Mouse (Mus musculus): ENCODE data around the gene Kif13a.

The Kif13a gene

GRCm38 (mm10) chr13:46727038-46727836, 202.4 kb downstream of the Kif13a start:
- peak; percentile 41 for DNase-seq (ENCODE audit: low spot score)

GRCm38 (mm10) chr13:46726288-46727037, 203.2 kb downstream of the Kif13a start:
- no peak for DNase-seq (ENCODE audit: low spot score)

- no peak for DNase-seq (ENCODE audit: low spot score)
Observed at GRCm38 (mm10) chr13:46725227-46725626, 204.4 kb downstream of the Kif13a start.

DNA sequence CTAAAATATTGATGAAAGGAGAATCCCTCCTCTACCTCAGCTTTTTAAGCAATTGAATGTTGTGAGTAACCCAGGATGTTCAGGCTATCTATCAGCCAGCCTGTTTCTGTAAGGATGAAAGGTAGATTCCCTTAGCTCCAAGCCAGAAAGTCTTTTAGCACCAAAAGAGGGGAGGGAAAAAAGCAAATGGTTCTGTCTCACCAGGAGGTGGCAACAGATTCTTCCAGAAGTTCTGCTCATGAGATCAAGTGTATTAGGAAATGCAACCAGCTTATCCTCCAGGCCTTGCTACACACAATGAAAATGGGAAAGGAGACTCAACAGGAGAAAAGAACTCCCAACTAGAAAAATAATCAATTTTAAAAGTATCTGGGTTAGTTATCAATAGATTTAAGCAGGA, 205.3 kb downstream of the Kif13a start:
- DNase-seq (ENCODE audit: low spot score), result no peak

- DNase-seq (ENCODE audit: low spot score), result no peak
Observed at GRCm38 (mm10) chr13:46721009-46721408, 208.7 kb downstream of the Kif13a start.

DNA sequence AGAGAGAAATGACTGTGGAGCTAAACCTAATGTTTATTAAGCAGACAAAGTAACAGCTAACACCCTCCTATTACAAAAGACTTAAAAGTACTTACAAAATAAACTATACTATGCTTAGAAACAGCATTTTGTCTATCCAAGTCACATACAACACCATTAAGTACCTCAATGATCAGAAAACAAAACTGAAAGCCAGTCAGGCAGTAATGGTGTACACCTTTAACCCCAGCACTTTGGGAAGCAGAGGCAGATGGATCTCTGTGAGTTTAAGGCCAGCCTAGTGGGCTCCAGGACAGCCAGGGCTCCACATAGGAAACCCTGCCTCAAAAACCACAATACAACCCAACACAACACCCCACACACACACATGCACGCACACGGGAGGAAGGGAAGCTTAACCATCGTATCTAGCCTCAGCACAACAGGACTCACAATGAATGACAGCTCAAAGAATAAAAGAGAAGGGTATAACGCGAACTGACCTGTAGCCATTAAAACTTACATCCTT, 210.7 kb downstream of the Kif13a start:
- no peak for DNase-seq (ENCODE audit: low spot score)

DNA sequence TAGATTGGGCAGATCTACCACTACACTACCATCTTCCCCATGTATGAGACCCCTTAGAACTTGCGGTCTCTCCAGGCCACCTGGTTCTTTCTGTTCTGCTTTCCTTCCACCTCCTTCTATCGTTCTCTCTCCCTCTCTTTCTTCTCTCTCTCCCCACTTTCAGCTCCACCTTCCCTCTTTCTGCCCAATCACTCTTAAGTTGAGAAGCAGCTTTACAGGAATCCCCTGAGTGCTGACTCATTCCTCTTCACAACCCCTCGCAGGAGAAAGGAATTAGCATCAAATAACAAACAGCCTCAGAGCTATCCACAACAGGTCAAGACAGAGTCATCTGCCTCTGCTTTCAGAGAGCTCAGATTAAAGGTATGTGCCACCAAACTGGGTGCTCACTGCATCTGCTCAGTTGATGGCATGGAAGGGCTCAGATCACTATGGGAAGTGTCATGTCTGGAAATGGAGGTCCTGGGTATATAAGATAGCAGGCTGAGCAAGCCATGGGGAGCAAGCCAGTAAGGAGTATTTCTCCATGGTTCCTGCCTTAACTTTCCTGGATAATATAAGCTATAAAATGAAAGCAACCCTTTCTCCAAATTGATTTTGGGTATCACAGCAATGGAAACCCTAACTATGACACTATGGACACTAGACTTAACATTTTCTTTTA, 213.6 kb downstream of the Kif13a start:
- no peak for DNase-seq (ENCODE audit: low spot score)

DNA sequence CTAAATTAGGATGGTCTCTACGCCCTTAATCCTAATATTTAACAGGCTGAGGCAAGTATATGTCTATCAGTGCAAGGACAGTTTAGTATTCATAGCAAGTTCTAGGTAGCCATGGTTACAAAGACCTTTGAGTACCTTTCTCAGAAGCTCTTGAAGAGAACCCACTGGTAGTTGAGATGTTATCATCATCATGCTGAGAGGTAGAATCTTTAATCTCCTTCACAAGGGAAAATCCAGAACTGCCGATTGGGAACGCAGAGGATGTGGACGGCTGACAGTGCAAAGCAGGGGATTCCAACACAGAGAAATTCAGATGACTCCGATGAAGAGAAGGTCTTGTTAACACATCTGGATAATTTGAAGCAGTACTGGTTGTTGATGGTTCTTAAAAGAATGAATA, 216.2 kb downstream of the Kif13a start:
- no peak for DNase-seq (ENCODE audit: low spot score)

DNA sequence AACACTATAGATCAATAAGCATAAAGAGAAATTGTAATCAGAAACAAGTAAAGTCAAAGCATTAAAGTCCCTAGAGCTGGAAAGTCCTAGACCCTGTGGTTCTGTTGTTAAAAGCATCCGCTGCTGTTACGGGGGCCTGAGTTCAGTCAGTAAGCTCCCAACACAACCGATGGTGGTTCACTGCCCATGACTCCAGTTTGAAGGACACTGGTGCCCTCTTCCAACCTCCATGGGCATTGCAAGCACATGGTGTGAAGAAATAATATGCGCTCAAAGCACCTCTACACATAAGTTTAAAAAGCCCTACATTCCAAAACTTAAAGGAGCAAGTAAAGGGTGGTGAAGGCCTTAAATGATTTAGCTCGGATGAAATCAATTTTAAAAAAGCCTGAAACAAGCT, 226.5 kb downstream of the Kif13a start:
- no peak for DNase-seq (ENCODE audit: low spot score)

DNA sequence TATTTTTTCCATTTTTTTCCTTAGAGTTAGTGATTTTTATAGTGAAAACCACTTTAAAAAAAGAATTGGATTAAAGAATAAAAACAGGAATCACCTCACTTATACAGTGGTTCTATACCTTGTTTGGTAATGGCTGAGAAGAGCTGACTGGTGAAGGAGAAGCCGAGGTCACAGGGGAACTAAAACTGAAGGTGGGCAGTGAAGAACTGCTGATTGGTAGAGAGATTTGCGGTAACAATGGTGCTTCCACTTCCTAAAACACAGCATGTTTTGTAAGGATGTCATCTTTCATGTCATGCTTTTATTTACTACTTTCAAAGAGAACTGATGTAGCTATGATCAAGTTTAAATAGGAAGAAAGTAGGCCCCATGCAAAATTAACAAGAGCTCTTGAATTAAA, 228.2 kb downstream of the Kif13a start:
- DNase-seq (ENCODE audit: low spot score), result no peak

DNA sequence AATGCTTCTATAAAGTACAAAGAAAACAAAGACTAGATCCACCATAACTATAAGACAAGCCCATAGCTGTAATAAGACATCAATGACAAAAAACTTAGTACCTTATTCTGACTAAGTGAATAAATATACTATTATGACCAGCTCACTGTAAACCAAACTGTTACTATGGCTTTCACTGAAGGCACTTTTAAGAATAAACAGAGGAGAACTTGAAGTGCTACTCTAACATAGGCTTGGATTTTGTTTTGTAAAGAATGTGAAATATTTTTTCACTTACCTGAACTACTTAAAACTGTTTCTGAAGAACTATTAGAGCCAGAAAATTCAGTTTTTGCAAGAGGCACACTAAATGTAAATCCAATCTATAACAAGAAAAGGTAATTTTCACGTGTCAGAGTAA, 230.3 kb downstream of the Kif13a start:
- no peak for DNase-seq (ENCODE audit: low spot score)

Data from left cerebral cortex, adult 11 months (tissue).